Mouse (Mus musculus) induced T-regulatory cell, adult 2 months (primary cell): ENCODE data around the gene Galns.

Experiments used
- DNase-seq: peaks from one replicate; pipeline ENCODE4 v3.0.0-alpha.2; 2012; ENCODE audit warnings: low read depth

Galns gene

GRCm38 (mm10) chr8:122544138-122544537 lies 67.1 kb downstream of the Galns start:
- no peak for DNase-seq

- no peak for DNase-seq
Measured at GRCm38 (mm10) chr8:122538310-122539076, 72.8 kb downstream of the Galns start.

- no peak for DNase-seq
Measured at GRCm38 (mm10) chr8:122537812-122538211, 73.5 kb downstream of the Galns start.

- DNase-seq, result no peak
Measured at GRCm38 (mm10) chr8:122537033-122537432, 74.2 kb downstream of the Galns start.

- no peak for DNase-seq
Measured at GRCm38 (mm10) chr8:122531312-122531711, 80.0 kb downstream of the Galns start.

- no peak for DNase-seq
Measured at GRCm38 (mm10) chr8:122529159-122529558, 82.1 kb downstream of the Galns start.
